Mouse (Mus musculus) spleen, adult 2 months (tissue): ENCODE measurements around the gene Dusp8. TPM values are rescaled to one million over a fixed set of nuclear protein-coding genes. Genes with fewer than 3 reads are reported as not detected.
"Not testable (repeated sequence)": the region's sequence is repeated elsewhere in the genome, so short reads cannot be mapped to it uniquely, and the experiment has no call there.

Experiments used
- DNase-seq, 2 experiments: peaks; one replicate each; pipeline versions ENCODE4 v3.0.0 to v3.0.0-alpha.2; 2012 to 2021; ENCODE audit warnings: low spot score in 2 of 2, low read depth in 1 of 2
- H3K27ac ChIP-seq: fragments of 200-500 bp; 2 replicates; pipeline ENCODE4 v1.5.1; 2012; ENCODE audit warnings: low read length, inconsistent platforms; ENCODE audit not compliant: insufficient read depth
- H3K27me3 ChIP-seq: fragments of 200-500 bp; 2 replicates; pipeline ENCODE4 v1.6.1; 2012; ENCODE audit warnings: mild to moderate bottlenecking, moderate library complexity, low read length, inconsistent platforms; ENCODE audit not compliant: control insufficient read depth, insufficient read depth
- H3K36me3 ChIP-seq: fragments of 200-500 bp; 2 replicates; pipeline ENCODE4 v1.6.1; 2012; ENCODE audit warnings: mild to moderate bottlenecking, low read length, inconsistent platforms; ENCODE audit not compliant: control insufficient read depth, insufficient read depth
- H3K4me1 ChIP-seq: fragments of 200-500 bp; 2 replicates; pipeline ENCODE4 v1.6.1; 2011; ENCODE audit warnings: inconsistent platforms; ENCODE audit not compliant: control insufficient read depth, insufficient read depth, insufficient read length
- H3K4me3 ChIP-seq: fragments of 200-500 bp; 2 replicates; pipeline ENCODE4 v1.5.1; 2011; ENCODE audit warnings: mild to moderate bottlenecking, inconsistent platforms; ENCODE audit not compliant: insufficient read depth, insufficient read length; ENCODE audit errors: extremely low read depth
- CTCF ChIP-seq: fragments of 200-500 bp; IDR thresholded peaks from 2 replicates; pipeline ENCODE4 v1.5.1; 2011; ENCODE audit warnings: mild to moderate bottlenecking, inconsistent platforms; ENCODE audit not compliant: insufficient read depth, insufficient read length, insufficient replicate concordance; ENCODE audit errors: extremely low read depth
- POLR2A ChIP-seq: fragments of 200-500 bp; IDR thresholded peaks from 2 replicates; pipeline ENCODE4 v1.6.1; 2011; ENCODE audit warnings: low read depth, low read length, inconsistent platforms
- WGBS: fragments of 180-500 bp; shearing (Covaris S2); methylation state at CpG from one replicate; pipeline ENCODE4 v1.1.7; 2018; 5-methylcytosine and 5-hydroxymethylcytosine counted together
- polyA plus RNA-seq: library from polyadenylated mRNA; depleted of rRNA; stranded (reverse); fragments of >200 nt; gene quantifications from 2 replicates; pipeline ENCODE4 v1.2.3, GENCODE M21; 2012; rRNA removed

Gene Dusp8
- 3.5 TPM in 2 replicates for polyA plus RNA-seq

DNA sequence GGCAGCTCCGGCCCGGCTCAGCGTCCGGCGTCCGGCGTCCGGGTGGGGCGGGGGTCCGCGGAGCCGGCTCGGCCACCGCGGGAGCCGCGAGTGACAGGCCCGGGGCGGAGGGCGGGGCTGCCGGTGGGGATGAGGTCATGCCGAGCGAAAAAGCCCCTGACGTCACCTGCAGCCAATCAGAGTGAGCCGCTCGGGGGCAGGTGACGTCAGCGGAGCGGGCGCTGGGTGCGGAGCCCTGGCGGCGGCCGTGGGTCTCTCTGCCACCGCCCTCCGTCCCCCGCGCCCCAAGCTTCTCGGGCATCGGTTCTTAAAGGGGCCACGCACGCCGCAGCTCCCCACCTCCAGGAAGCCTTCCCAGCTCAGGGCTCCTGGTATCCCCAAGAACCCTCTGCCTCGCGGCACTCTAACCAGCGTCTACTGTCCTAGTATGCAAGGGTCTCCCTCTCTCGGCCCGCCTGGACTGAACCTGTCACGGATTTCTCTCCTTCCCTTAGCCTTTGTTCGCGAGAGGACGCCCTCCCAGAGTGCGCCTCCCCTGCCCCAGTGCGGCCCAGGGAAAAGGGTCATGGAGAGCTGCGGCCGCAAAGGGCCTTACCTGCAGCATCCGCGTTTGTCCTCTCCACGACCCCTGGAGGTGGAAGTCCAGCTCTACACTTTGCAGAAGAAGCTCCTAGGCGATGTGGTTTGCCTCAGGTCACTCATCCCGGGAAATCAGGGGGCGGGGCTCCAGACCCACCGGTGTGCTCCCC, at the start of gene Dusp8:
Gene Dusp8 (minus strand): TSS at position 661 of the 749 bp plus-strand sequence.
- H3K27ac ChIP-seq = peak within 1 kb of the TSS; percentile 9; the same call in 1 of the 2 replicates
- DNase-seq = peak; percentile 55 to 61
- H3K4me3 ChIP-seq = peak within 1 kb of the TSS; percentile 58
- H3K4me1 ChIP-seq = no peaks in the 10 kb centered on the region; the same call in 1 of the 2 replicates
- 1% methylated on average over 59 of the region's 63 CpGs for WGBS
- H3K27me3 ChIP-seq = peaks cover 11% of the 10 kb centered on the region
- no peak for TF ChIP-seq POLR2A
- 0 out of 2 replicates have a peak, but pooled peaks have one; percentile 13 for TF ChIP-seq CTCF
- no peaks in the 10 kb centered on the region for H3K36me3 ChIP-seq

DNA sequence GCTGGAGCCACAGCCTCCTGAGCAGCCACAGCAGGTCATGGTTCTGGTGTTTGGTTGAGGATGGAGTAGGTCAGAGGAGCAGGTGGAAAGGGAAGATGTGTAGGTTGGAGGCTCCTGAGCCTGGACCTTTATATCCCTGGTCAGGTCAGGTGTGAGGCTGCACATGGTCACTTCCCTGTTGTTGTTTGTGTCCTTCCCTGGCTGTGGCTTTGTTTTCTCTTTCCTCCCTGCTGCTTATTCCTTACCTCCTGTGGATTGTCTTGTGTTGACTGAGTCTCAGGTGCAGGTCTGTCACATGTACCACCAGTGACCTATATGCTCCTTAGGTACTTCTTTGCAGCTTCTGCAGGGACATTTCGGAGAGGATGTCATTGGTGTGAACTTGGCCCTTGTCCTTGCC, 48.9 kb upstream of the Dusp8 start, which contains the start of gene Gm45337:
Gene Gm45337 (minus strand): TSS at position 101 of the 400 bp plus-strand sequence.
- no peak within 1 kb of the TSS for H3K4me3 ChIP-seq
- no peak within 1 kb of the TSS for H3K27ac ChIP-seq
- H3K36me3 ChIP-seq = no peaks in the 10 kb centered on the region
- H3K4me1 ChIP-seq = no peaks in the 10 kb centered on the region
- no peak for TF ChIP-seq CTCF
- no peak for TF ChIP-seq POLR2A
- DNase-seq = no peak
- 86% methylated on average over 1 of the region's 1 CpGs for WGBS
- no peaks in the 10 kb centered on the region for H3K27me3 ChIP-seq

- not testable (repeated sequence) for H3K36me3 ChIP-seq, H3K27me3 ChIP-seq, DNase-seq, H3K4me1 ChIP-seq, H3K4me3 ChIP-seq, H3K27ac ChIP-seq
- WGBS = 0% methylated on average over 1 of the region's 1 CpGs
These were observed 47.9 kb upstream of the Dusp8 start for GRCm38 (mm10) chr7:142143506-142144010.

DNA sequence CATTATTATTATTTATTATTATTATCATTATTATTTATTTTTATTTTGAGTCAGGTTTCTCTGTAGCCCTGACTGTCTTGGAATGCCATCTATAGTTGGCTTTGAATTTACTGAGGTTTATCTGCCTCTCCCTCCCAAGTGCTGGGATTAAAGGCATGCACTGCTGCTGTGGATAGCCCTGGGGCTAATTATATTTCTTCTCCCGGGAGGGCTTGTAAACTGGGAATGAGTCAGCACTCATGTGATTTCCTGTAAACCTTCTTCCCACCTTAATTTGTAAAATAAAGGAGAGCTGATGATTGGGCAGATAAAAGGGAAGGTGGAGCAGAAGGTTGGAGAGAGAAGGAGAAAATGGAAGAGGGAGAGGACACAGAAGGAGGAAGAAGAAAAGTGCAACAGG, 45.1 kb upstream of the Dusp8 start:
- DNase-seq = no peak
- no peaks in the 10 kb centered on the region for H3K36me3 ChIP-seq
- TF ChIP-seq POLR2A = no peak
- TF ChIP-seq CTCF = no peak
- H3K27ac ChIP-seq = no peak overlapping the region
- no peak overlapping the region for H3K4me3 ChIP-seq
- no peaks in the 10 kb centered on the region for H3K4me1 ChIP-seq
- no peaks in the 10 kb centered on the region for H3K27me3 ChIP-seq
- 11% methylated on average over 1 of the region's 1 CpGs for WGBS

DNA sequence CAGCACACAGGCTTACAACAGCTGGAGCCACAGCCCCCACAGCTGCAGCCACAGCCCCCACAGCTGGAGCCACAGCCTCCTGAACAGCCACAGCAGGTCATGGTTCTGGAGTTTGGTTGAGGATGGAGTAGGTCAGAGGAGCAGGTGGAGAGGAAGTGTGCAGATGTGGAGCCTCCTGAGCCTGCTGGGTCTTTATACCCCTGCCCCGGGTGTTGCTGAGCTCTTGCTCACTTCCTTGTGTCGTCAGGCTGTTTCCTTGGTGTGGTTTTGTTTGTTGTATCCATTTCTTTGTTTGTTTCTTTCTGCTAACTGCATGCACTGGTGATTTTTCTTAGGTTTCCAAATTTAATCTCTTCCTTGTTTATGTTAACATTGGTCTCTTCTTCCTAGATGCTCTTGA, 40.3 kb upstream of the Dusp8 start, which contains the start of gene Gm39115:
Gene Gm39115 (minus strand): TSS at position 101 of the 400 bp plus-strand sequence.
- not testable (repeated sequence) for H3K27me3 ChIP-seq, H3K27ac ChIP-seq, H3K36me3 ChIP-seq, H3K4me3 ChIP-seq, DNase-seq, H3K4me1 ChIP-seq
- WGBS = 2% methylated on average over 2 of the region's 2 CpGs

DNA sequence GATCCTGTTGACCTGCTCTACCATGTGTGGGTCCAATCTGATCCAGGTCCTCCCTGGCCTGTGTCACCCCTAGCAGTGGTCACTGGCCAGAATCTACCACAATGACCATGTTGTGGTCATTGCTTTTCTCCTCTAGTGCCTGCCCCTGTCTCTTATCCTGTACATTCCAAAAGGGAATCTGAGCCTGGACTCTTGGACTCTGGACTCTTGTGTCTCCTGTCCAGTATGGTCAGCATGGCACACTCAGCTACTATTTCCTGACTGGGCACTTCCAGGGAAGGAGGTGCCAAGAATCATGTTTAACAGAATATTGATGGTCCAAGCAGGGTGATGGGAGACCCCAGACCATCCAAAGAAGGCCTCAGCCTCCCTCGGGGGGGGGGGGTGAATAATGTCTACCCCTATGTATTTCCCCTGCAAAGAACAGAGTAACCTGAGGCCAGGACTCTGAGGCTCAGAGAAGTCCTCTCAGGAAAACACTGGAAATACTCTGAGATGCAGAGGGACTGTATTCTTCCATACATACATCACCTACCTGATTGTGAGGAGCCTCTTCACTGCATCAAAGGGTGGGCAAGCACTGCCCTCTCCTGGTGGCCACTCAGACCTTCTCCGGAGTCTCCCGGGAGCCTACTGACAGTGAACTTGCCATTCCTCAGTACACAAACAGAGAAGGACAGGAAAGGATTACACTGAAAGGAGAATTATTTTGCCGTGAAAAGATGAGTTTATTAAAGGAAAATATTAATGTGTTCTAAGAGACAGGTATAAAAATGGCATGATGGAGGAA, 38.8 kb upstream of the Dusp8 start:
- 58% methylated on average over 4 of the region's 4 CpGs for WGBS
- no peak for TF ChIP-seq CTCF
- TF ChIP-seq POLR2A = no peak
- DNase-seq = no peak

More for the DNA sequence above, 38.8 kb upstream of the Dusp8 start:
- Histone ChIP-seq H3K4me3 (no peak overlapping the region), H3K27me3 (no peaks in the 10 kb centered on the region), H3K36me3 (no peaks in the 10 kb centered on the region), H3K4me1 (no peaks in the 10 kb centered on the region), H3K27ac (no peak overlapping the region)
